Mouse (Mus musculus): ENCODE results near the gene Cpn1. TPM values are rescaled to one million over a fixed set of nuclear protein-coding genes. Genes with fewer than 3 reads are reported as not detected.

The Cpn1 gene
- polyA plus RNA-seq, 1 experiment from 2014 or later, result 45.3 TPM

- no peak overlapping the region for H3K9ac ChIP-seq (ENCODE audit: low read length)
- no peaks in the 10 kb centered on the region for H3K9me3 ChIP-seq (ENCODE audit: control insufficient read depth, low read length)
- H3K27me3 ChIP-seq (ENCODE audit: control insufficient read depth, insufficient read depth, low read length), result no peaks in the 10 kb centered on the region
- ATAC-seq (ENCODE audit: low FRiP score, low TSS enrichment), result no peak
- no peak overlapping the region for H3K4me2 ChIP-seq (replicated peaks; ENCODE audit: low read depth)
- H3K4me1 ChIP-seq (replicated peaks; ENCODE audit: control insufficient read depth, insufficient read depth), result peaks cover 6% of the 10 kb centered on the region; the same call in 1 of the 2 replicates
- H3K36me3 ChIP-seq (ENCODE audit: control insufficient read depth, insufficient read depth, low read length), result peaks cover 5% of the 10 kb centered on the region; the same call in 1 of the 2 replicates
- no peak overlapping the region for H3K4me3 ChIP-seq (ENCODE audit: low read depth, low read length)
- TF ChIP-seq EP300 (optimal IDR thresholded peaks at IDR 0.05), result no peak
- TF ChIP-seq CTCF (IDR thresholded peaks at IDR 0.05; ENCODE audit: low read depth), result no peak
- 0 out of 2 replicates have a peak overlapping the region, but pooled peaks have one; percentile 3 for H3K27ac ChIP-seq (replicated peaks)
- WGBS, result 82% methylated on average over 9 of the region's 9 CpGs
- DNase-seq (ENCODE audit: low spot score), result no peak
Observed at GRCm38 (mm10) chr19:43914986-43915385, 71.4 kb downstream of the Cpn1 start.

- H3K4me2 ChIP-seq (replicated peaks; ENCODE audit: low read depth), result no peak overlapping the region
- H3K9ac ChIP-seq (ENCODE audit: low read length), result no peak overlapping the region
- H3K36me3 ChIP-seq (ENCODE audit: control insufficient read depth, insufficient read depth, low read length), result peaks cover 15% of the 10 kb centered on the region
- peaks cover 6% of the 10 kb centered on the region; the same call in 1 of the 2 replicates for H3K4me1 ChIP-seq (replicated peaks; ENCODE audit: control insufficient read depth, insufficient read depth)
- TF ChIP-seq CTCF (IDR thresholded peaks at IDR 0.05; ENCODE audit: low read depth) (no peak), EP300 (optimal IDR thresholded peaks at IDR 0.05) (no peak)
- no peaks in the 10 kb centered on the region for H3K9me3 ChIP-seq (ENCODE audit: control insufficient read depth, low read length)
- H3K4me3 ChIP-seq (ENCODE audit: low read depth, low read length), result no peak overlapping the region
- ATAC-seq (ENCODE audit: low FRiP score, low TSS enrichment) (no peak), DNase-seq (ENCODE audit: low spot score) (no peak)
- H3K27ac ChIP-seq (replicated peaks), result no peak overlapping the region
- 75% methylated on average over 4 of the region's 4 CpGs for WGBS
- H3K27me3 ChIP-seq (ENCODE audit: control insufficient read depth, insufficient read depth, low read length), result no peaks in the 10 kb centered on the region
Observed at GRCm38 (mm10) chr19:43912775-43913486, 73.4 kb downstream of the Cpn1 start.

GRCm38 (mm10) chr19:43906492-43906891, 79.9 kb downstream of the Cpn1 start:
- Histone ChIP-seq H3K9ac (ENCODE audit: low read length) (no peak overlapping the region), H3K9me3 (ENCODE audit: control insufficient read depth, low read length) (no peaks in the 10 kb centered on the region), H3K36me3 (ENCODE audit: control insufficient read depth, insufficient read depth, low read length) (peaks cover 31% of the 10 kb centered on the region), H3K4me1 (replicated peaks; ENCODE audit: control insufficient read depth, insufficient read depth) (no peaks in the 10 kb centered on the region), H3K27me3 (ENCODE audit: control insufficient read depth, insufficient read depth, low read length) (no peaks in the 10 kb centered on the region), H3K27ac (replicated peaks) (no peak overlapping the region), H3K4me2 (replicated peaks; ENCODE audit: low read depth) (no peak overlapping the region), H3K4me3 (ENCODE audit: low read depth, low read length) (no peak overlapping the region)
- WGBS, result 90% methylated on average over 7 of the region's 7 CpGs
- TF ChIP-seq EP300 (optimal IDR thresholded peaks at IDR 0.05), result no peak
- TF ChIP-seq CTCF (IDR thresholded peaks at IDR 0.05; ENCODE audit: low read depth), result peak; percentile 61
- DNase-seq (ENCODE audit: low spot score) (no peak), ATAC-seq (ENCODE audit: low FRiP score, low TSS enrichment) (no peak)

Other genes starting within 250 kb of the Cpn1 start
- 19.4 and 22.5 TPM in 2 replicates for gene Cutc, start 233.6 kb downstream of the Cpn1 start, polyA plus RNA-seq (2015; fragmentation: Nextera tagmentation; extraction: Ambion mirVana)
- gene Cox15, start 233.6 kb downstream of the Cpn1 start, polyA plus RNA-seq (2015; fragmentation: Nextera tagmentation; extraction: Ambion mirVana), result 5.3 and 5.6 TPM in 2 replicates
- 0.12 and 0.15 TPM in 2 replicates for gene Abcc2, start 204.4 kb downstream of the Cpn1 start, polyA plus RNA-seq (2015; fragmentation: Nextera tagmentation; extraction: Ambion mirVana)
- 14.2 and 14.6 TPM in 2 replicates for gene Dnmbp, start 46.4 kb downstream of the Cpn1 start, polyA plus RNA-seq (2015; fragmentation: Nextera tagmentation; extraction: Ambion mirVana)
- gene Cyp2c23, start 42.7 kb upstream of the Cpn1 start, polyA plus RNA-seq (2015; fragmentation: Nextera tagmentation; extraction: Ambion mirVana), result 5.5 and 5.6 TPM in 2 replicates
- gene Erlin1, start 83.2 kb upstream of the Cpn1 start, polyA plus RNA-seq (2015; fragmentation: Nextera tagmentation; extraction: Ambion mirVana), result 36.6 and 40.1 TPM in 2 replicates
- 21.3 and 23.7 TPM in 2 replicates for gene Chuk, start 120.9 kb upstream of the Cpn1 start, polyA plus RNA-seq (2015; fragmentation: Nextera tagmentation; extraction: Ambion mirVana)
- 13.0 and 13.6 TPM in 2 replicates for gene Cwf19l1, start 149.3 kb upstream of the Cpn1 start, polyA plus RNA-seq (2015; fragmentation: Nextera tagmentation; extraction: Ambion mirVana)
- gene Bloc1s2, start 159.9 kb upstream of the Cpn1 start, polyA plus RNA-seq (2015; fragmentation: Nextera tagmentation; extraction: Ambion mirVana), result 54.3 and 60.3 TPM in 2 replicates
- not detected in 2 replicates for gene Pkd2l1, start 205.9 kb upstream of the Cpn1 start, polyA plus RNA-seq (2015; fragmentation: Nextera tagmentation; extraction: Ambion mirVana)
- 0.05 and 0.10 TPM in 2 replicates for gene Scd3, start 216.7 kb upstream of the Cpn1 start, polyA plus RNA-seq (2015; fragmentation: Nextera tagmentation; extraction: Ambion mirVana)